Mouse (Mus musculus) testis, adult 2 months (tissue): Measurements from ENCODE around the gene Stoml1.

ENCODE experiments used
- CTCF ChIP-seq: fragments of 200-500 bp; IDR thresholded peaks from 2 replicates; pipeline ENCODE4 v1.5.1; 2012; ENCODE audit warnings: low read depth, mild to moderate bottlenecking, inconsistent platforms, low read length, moderate library complexity; ENCODE audit not compliant: control insufficient read depth, insufficient read depth, insufficient replicate concordance
- POLR2A ChIP-seq: fragments of 200-500 bp; IDR thresholded peaks from 2 replicates; pipeline ENCODE4 v1.6.1; 2012; ENCODE audit warnings: low read depth, mild to moderate bottlenecking, inconsistent platforms, low read length, moderate library complexity; ENCODE audit not compliant: control insufficient read depth

DNA sequence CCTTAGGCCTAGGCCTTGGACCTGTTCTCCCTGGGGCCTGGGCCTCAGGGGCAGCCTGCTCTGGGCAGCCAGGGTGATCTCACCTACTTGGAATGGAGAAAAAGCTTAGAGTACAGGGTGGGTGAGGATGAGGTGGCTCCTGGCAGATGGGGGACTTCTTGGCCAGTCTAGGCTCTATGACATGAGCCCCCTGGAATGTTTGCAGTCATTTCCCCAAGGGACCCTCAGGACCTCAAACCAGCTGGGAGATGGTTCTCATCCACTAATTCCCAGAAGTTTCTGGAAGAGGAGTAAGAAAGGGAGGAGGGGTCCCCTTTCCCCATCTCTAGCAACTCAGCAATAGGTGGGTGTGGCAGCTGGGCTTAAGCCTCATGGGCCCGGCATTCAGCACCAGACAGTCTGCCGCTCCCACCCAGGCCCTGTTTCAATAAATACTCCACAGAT is 46.4 kb downstream of the Stoml1 start:
- TF ChIP-seq POLR2A (no peak), CTCF (no peak)
